Comparison of ENCODE assay signal across 8 mouse cellular contexts in the genomic region with DNA sequence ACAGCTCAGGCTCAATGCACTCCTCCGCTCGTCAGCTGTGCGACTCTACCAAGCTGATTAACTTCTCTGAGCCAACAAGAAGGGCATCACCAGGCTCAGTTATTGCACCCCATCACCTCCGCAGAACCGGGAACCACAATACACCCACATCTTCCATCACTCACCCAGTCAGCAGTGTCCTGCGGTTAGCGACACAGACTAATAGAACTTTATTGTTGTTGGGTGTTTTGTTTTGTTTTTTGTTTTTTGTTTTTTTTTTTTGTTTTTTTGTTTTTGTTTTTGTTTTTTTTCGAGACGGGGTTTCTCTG. TPM values are rescaled to one million over a fixed set of nuclear protein-coding genes. Genes with fewer than 3 reads are reported as not detected.
DNase-seq lines count a peak whose midpoint lies in the region; ATAC-seq lines count a peak whose summit lies in the region.

A gene (minus strand): TSS at position 234 of the 308 bp plus-strand sequence.

- peak within 1 kb of the TSS; percentile 43; the same call in 1 of the 2 replicates for H3K9ac ChIP-seq in heart, embryonic 11.5 days (ENCODE audit: low read depth, low read length)
- H3K9ac ChIP-seq in limb, embryonic 12.5 days (replicated peaks), result peak within 1 kb of the TSS; percentile 51
- H3K9ac ChIP-seq in stomach, embryonic 16.5 days (ENCODE audit: low read length), result peak within 1 kb of the TSS; percentile 63

- H3K4me3 ChIP-seq in heart, embryonic 11.5 days (ENCODE audit: low read depth, low read length), result peak within 1 kb of the TSS; percentile 59
- H3K4me3 ChIP-seq in limb, embryonic 12.5 days (replicated peaks), result peak within 1 kb of the TSS; percentile 55
- H3K4me3 ChIP-seq in stomach, embryonic 16.5 days (replicated peaks; ENCODE audit: low read length), result peak within 1 kb of the TSS; percentile 58

- H3K27me3 ChIP-seq in heart, embryonic 11.5 days (ENCODE audit: control insufficient read depth, insufficient read depth, low read length), result peaks cover 29% of the 10 kb centered on the region
- peaks cover 58% of the 10 kb centered on the region for H3K27me3 ChIP-seq in limb, embryonic 12.5 days
- H3K27me3 ChIP-seq in stomach, embryonic 16.5 days (ENCODE audit: control insufficient read depth, insufficient read depth, low read length), result peaks cover 11% of the 10 kb centered on the region

- WGBS in heart, embryonic 11.5 days (ENCODE audit: insufficient replicate concordance), result 40% methylated on average over 9 of the region's 9 CpGs
- WGBS in limb, embryonic 12.5 days, result 35% methylated on average over 9 of the region's 9 CpGs
- 43% methylated on average over 9 of the region's 9 CpGs for WGBS in stomach, embryonic 16.5 days

- no peak for DNase-seq in heart, adult 8-10 months (ENCODE audit: low spot score)
- DNase-seq in cerebellum, postnatal 14 days, result no peak

- H3K9me3 ChIP-seq in heart, embryonic 11.5 days (replicated peaks; ENCODE audit: control insufficient read depth, low read length), result no peaks in the 10 kb centered on the region
- H3K9me3 ChIP-seq in limb, embryonic 12.5 days, result no peaks in the 10 kb centered on the region
- H3K9me3 ChIP-seq in stomach, embryonic 16.5 days (replicated peaks; ENCODE audit: control insufficient read depth, low read length), result no peaks in the 10 kb centered on the region

- H3K4me1 ChIP-seq in heart, embryonic 11.5 days (ENCODE audit: control insufficient read depth, insufficient read depth, low read length), result peaks cover 2% of the 10 kb centered on the region; the same call in 1 of the 2 replicates
- peaks cover 20% of the 10 kb centered on the region for H3K4me1 ChIP-seq in limb, embryonic 12.5 days (replicated peaks)
- H3K4me1 ChIP-seq in stomach, embryonic 16.5 days (ENCODE audit: control insufficient read depth, insufficient read depth, low read length), result peaks cover 9% of the 10 kb centered on the region

- peak within 1 kb of the TSS; percentile 100 for H3K4me2 ChIP-seq in heart, embryonic 11.5 days
- H3K4me2 ChIP-seq in limb, embryonic 12.5 days, result peak within 1 kb of the TSS; percentile 100
- H3K4me2 ChIP-seq in stomach, embryonic 16.5 days (ENCODE audit: low read depth, low read length), result peak within 1 kb of the TSS; percentile 99

- no peak for ATAC-seq in heart, embryonic 11.5 days (replicated peaks; ENCODE audit: insufficient number of reproducible peaks, low FRiP score, low TSS enrichment)
- ATAC-seq in CD4-positive, CD25-positive, alpha-beta regulatory T cell, adult 4 months, result peak; percentile 71
- ATAC-seq in granulocyte monocyte progenitor cell, adult 5-6 weeks (replicated peaks; ENCODE audit: poor library complexity, severe bottlenecking), result peak; percentile 21; the same call in 1 of the 2 replicates
- ATAC-seq in limb, embryonic 12.5 days (ENCODE audit: insufficient number of reproducible peaks, insufficient read depth, low FRiP score, low TSS enrichment, low read depth), result no peak
- peak; percentile 9; the same call in 1 of the 2 replicates for ATAC-seq in stomach, embryonic 16.5 days (ENCODE audit: insufficient read depth, low FRiP score)
- ATAC-seq in monocyte, adult 5-6 weeks (replicated peaks; ENCODE audit: insufficient number of reproducible peaks, low FRiP score, low TSS enrichment, poor library complexity, severe bottlenecking), result no peak

- H3K27ac ChIP-seq in heart, embryonic 11.5 days (ENCODE audit: low read depth, low read length), result no peak within 1 kb of the TSS
- no peak within 1 kb of the TSS for H3K27ac ChIP-seq in limb, embryonic 12.5 days
- H3K27ac ChIP-seq in stomach, embryonic 16.5 days (ENCODE audit: low read length), result no peak within 1 kb of the TSS

- H3K36me3 ChIP-seq in heart, embryonic 11.5 days (ENCODE audit: control insufficient read depth, insufficient read depth, low read length), result no peaks in the 10 kb centered on the region
- no peaks in the 10 kb centered on the region for H3K36me3 ChIP-seq in limb, embryonic 12.5 days
- no peaks in the 10 kb centered on the region for H3K36me3 ChIP-seq in stomach, embryonic 16.5 days (ENCODE audit: control insufficient read depth, insufficient read depth, low read length)

RNA-seq across cellular contexts. Expression of the gene that starts here (rescaled TPM):
- polyA plus RNA-seq in heart, embryonic 11.5 days (2014; fragmentation: Nextera tagmentation; extraction: Ambion mirVana), result 0.03 and 0.06 TPM in 2 replicates
- under 1 TPM in 2 of 4 experiments, not detected in 2; 0.03 to 0.05 TPM for total RNA-seq in heart, adult 8-10 months (2022)
- polyA plus RNA-seq in CD4-positive, CD25-positive, alpha-beta regulatory T cell, adult 4 months (2017; shearing (Covaris generic)), result not detected
- total RNA-seq in granulocyte monocyte progenitor cell, adult 5-6 weeks (2014; fragmentation: Nextera tagmentation), result not detected in 2 replicates
- total RNA-seq in granulocyte monocyte progenitor cell, adult 5-6 weeks (2017), result not detected in 2 replicates
- polyA plus RNA-seq in limb, embryonic 12.5 days (2016; fragmentation: Nextera tagmentation; extraction: Ambion mirVana), result 0.15 and 0.23 TPM in 2 replicates
- polyA plus RNA-seq in stomach, embryonic 16.5 days (2015; fragmentation: Nextera tagmentation; extraction: Ambion mirVana), result 0.29 and 0.34 TPM in 2 replicates
- 0.19 to 0.38 TPM in 2 of 3 replicates, not detected in the other for total RNA-seq in monocyte, adult 5-6 weeks (2017)

Comparison
In these comparisons a context has a peak if more than half of its experiments do, and no peak if none do; other contexts are left out.
1. Peak in ATAC-seq in CD4-positive, CD25-positive, alpha-beta regulatory T cell, adult 4 months; RNA of the gene not detected or under 1 TPM.
2. Peak in ATAC-seq in granulocyte monocyte progenitor cell, adult 5-6 weeks; RNA of the gene not detected or under 1 TPM.
3. Peak in ATAC-seq, H3K4me3 ChIP-seq, H3K9ac ChIP-seq and H3K4me2 ChIP-seq in stomach, embryonic 16.5 days; RNA of the gene not detected or under 1 TPM.